Mouse (Mus musculus): ENCODE measurements around the gene Rab19. TPM values are rescaled to one million over a fixed set of nuclear protein-coding genes. Genes with fewer than 3 reads are reported as not detected.
A peak's percentile ranks its signal among the peaks of the same experiment; 100 is the strongest.
"Not testable (repeated sequence)": the region's sequence is repeated elsewhere in the genome, so short reads cannot be mapped to it uniquely, and the experiment has no call there.

The Rab19 gene
- polyA plus RNA-seq, 1 experiment from 2014 or later = 6.9 TPM

GRCm38 (mm10) chr6:39344020-39344419 lies 37.0 kb upstream of the Rab19 start:
- no peak for TF ChIP-seq EP300 (IDR thresholded peaks at IDR 0.05)
- peak; percentile 98 for TF ChIP-seq CTCF (IDR thresholded peaks at IDR 0.05)
- Histone ChIP-seq H3K4me1 (ENCODE audit: insufficient read depth, low read depth, low read length) (no peaks in the 10 kb centered on the region), H3K9me3 (ENCODE audit: low read length) (no peaks in the 10 kb centered on the region), H3K9ac (replicated peaks; ENCODE audit: low read depth) (no peak overlapping the region), H3K27me3 (replicated peaks; ENCODE audit: insufficient read depth, low read length) (no peaks in the 10 kb centered on the region), H3K36me3 (ENCODE audit: insufficient read depth, low read length) (0 out of 2 replicates have a peak, but pooled peaks cover 8% of the 10 kb centered on the region), H3K4me2 (replicated peaks; ENCODE audit: low read depth, low read length) (no peak overlapping the region), H3K4me3 (ENCODE audit: low read depth, low read length) (no peak overlapping the region), H3K27ac (ENCODE audit: low read length) (no peak overlapping the region)
- DNase-seq (ENCODE audit: low spot score) (peak; percentile 89), ATAC-seq (peak; percentile 68)
- WGBS = 18% methylated on average over 12 of the region's 12 CpGs

- no peak for TF ChIP-seq CTCF (IDR thresholded peaks at IDR 0.05)
- no peak for TF ChIP-seq EP300 (IDR thresholded peaks at IDR 0.05)
- Histone ChIP-seq H3K27ac (ENCODE audit: low read length) (no peak overlapping the region), H3K4me2 (replicated peaks; ENCODE audit: low read depth, low read length) (no peak overlapping the region), H3K27me3 (replicated peaks; ENCODE audit: insufficient read depth, low read length) (no peaks in the 10 kb centered on the region), H3K4me3 (ENCODE audit: low read depth, low read length) (no peak overlapping the region), H3K36me3 (ENCODE audit: insufficient read depth, low read length) (0 out of 2 replicates have a peak, but pooled peaks cover 17% of the 10 kb centered on the region), H3K9ac (replicated peaks; ENCODE audit: low read depth) (no peak overlapping the region), H3K9me3 (ENCODE audit: low read length) (no peaks in the 10 kb centered on the region), H3K4me1 (ENCODE audit: insufficient read depth, low read depth, low read length) (no peaks in the 10 kb centered on the region)
- WGBS = 90% methylated on average over 7 of the region's 7 CpGs
- DNase-seq (ENCODE audit: low spot score) (no peak), ATAC-seq (no peak)
Measured at GRCm38 (mm10) chr6:39345430-39345829, 35.5 kb upstream of the Rab19 start.

GRCm38 (mm10) chr6:39346991-39347501 lies 33.9 kb upstream of the Rab19 start:
- Histone ChIP-seq H3K9ac (replicated peaks; ENCODE audit: low read depth) (no peak overlapping the region), H3K27ac (ENCODE audit: low read length) (no peak overlapping the region; the same call in 1 of the 2 replicates), H3K4me3 (ENCODE audit: low read depth, low read length) (no peak overlapping the region), H3K9me3 (ENCODE audit: low read length) (no peaks in the 10 kb centered on the region), H3K4me2 (replicated peaks; ENCODE audit: low read depth, low read length) (no peak overlapping the region), H3K4me1 (ENCODE audit: insufficient read depth, low read depth, low read length) (no peaks in the 10 kb centered on the region), H3K36me3 (ENCODE audit: insufficient read depth, low read length) (peaks cover 23% of the 10 kb centered on the region; the same call in 1 of the 2 replicates), H3K27me3 (replicated peaks; ENCODE audit: insufficient read depth, low read length) (no peaks in the 10 kb centered on the region)
- 36% methylated on average over 15 of the region's 15 CpGs for WGBS
- DNase-seq (ENCODE audit: low spot score) (peak; percentile 87), ATAC-seq (peak; percentile 84)
- peak; percentile 89 for TF ChIP-seq EP300 (IDR thresholded peaks at IDR 0.05)
- TF ChIP-seq CTCF (IDR thresholded peaks at IDR 0.05) = no peak

- TF ChIP-seq CTCF (IDR thresholded peaks at IDR 0.05) (peak; percentile 51), EP300 (IDR thresholded peaks at IDR 0.05) (no peak)
- Histone ChIP-seq H3K27ac (ENCODE audit: low read length) (peak overlapping the region; percentile 59; the same call in 1 of the 2 replicates), H3K27me3 (replicated peaks; ENCODE audit: insufficient read depth, low read length) (no peaks in the 10 kb centered on the region), H3K9me3 (ENCODE audit: low read length) (no peaks in the 10 kb centered on the region), H3K4me1 (ENCODE audit: insufficient read depth, low read depth, low read length) (no peaks in the 10 kb centered on the region), H3K36me3 (ENCODE audit: insufficient read depth, low read length) (peaks cover 23% of the 10 kb centered on the region; the same call in 1 of the 2 replicates), H3K4me2 (replicated peaks; ENCODE audit: low read depth, low read length) (no peak overlapping the region), H3K9ac (replicated peaks; ENCODE audit: low read depth) (no peak overlapping the region), H3K4me3 (ENCODE audit: low read depth, low read length) (no peak overlapping the region)
- peak; percentile 27; the same call in 1 of the 2 replicates for ATAC-seq
- 46% methylated on average over 4 of the region's 4 CpGs for WGBS
- peak; percentile 46 for DNase-seq (ENCODE audit: low spot score)
Measured at GRCm38 (mm10) chr6:39347880-39348814, 32.8 kb upstream of the Rab19 start.

GRCm38 (mm10) chr6:39348946-39349345 lies 32.0 kb upstream of the Rab19 start:
- TF ChIP-seq EP300 (IDR thresholded peaks at IDR 0.05) (no peak), CTCF (IDR thresholded peaks at IDR 0.05) (no peak)
- ATAC-seq (no peak), DNase-seq (ENCODE audit: low spot score) (no peak)
- Histone ChIP-seq H3K27me3 (replicated peaks; ENCODE audit: insufficient read depth, low read length) (no peaks in the 10 kb centered on the region), H3K36me3 (ENCODE audit: insufficient read depth, low read length) (peaks cover 23% of the 10 kb centered on the region; the same call in 1 of the 2 replicates), H3K9ac (replicated peaks; ENCODE audit: low read depth) (no peak overlapping the region), H3K4me3 (ENCODE audit: low read depth, low read length) (no peak overlapping the region), H3K27ac (ENCODE audit: low read length) (no peak overlapping the region), H3K4me2 (replicated peaks; ENCODE audit: low read depth, low read length) (no peak overlapping the region), H3K9me3 (ENCODE audit: low read length) (no peaks in the 10 kb centered on the region), H3K4me1 (ENCODE audit: insufficient read depth, low read depth, low read length) (no peaks in the 10 kb centered on the region)
- WGBS = 77% methylated on average over 6 of the region's 6 CpGs

GRCm38 (mm10) chr6:39359207-39359606 lies 21.8 kb upstream of the Rab19 start:
- H3K4me2 ChIP-seq (replicated peaks; ENCODE audit: low read depth, low read length); ATAC-seq; H3K27ac ChIP-seq (ENCODE audit: low read length); H3K4me3 ChIP-seq (ENCODE audit: low read depth, low read length); H3K4me1 ChIP-seq (ENCODE audit: insufficient read depth, low read depth, low read length); H3K27me3 ChIP-seq (replicated peaks; ENCODE audit: insufficient read depth, low read length); DNase-seq (ENCODE audit: low spot score); H3K9ac ChIP-seq (replicated peaks; ENCODE audit: low read depth); H3K9me3 ChIP-seq (ENCODE audit: low read length): not testable (repeated sequence)
- H3K36me3 ChIP-seq (ENCODE audit: insufficient read depth, low read length) = peaks cover 14% of the 10 kb centered on the region; the same call in 1 of the 2 replicates
- 95% methylated on average over 9 of the region's 9 CpGs for WGBS
